Comparison of ENCODE assay signal across 27 mouse cellular contexts in the genomic region with DNA sequence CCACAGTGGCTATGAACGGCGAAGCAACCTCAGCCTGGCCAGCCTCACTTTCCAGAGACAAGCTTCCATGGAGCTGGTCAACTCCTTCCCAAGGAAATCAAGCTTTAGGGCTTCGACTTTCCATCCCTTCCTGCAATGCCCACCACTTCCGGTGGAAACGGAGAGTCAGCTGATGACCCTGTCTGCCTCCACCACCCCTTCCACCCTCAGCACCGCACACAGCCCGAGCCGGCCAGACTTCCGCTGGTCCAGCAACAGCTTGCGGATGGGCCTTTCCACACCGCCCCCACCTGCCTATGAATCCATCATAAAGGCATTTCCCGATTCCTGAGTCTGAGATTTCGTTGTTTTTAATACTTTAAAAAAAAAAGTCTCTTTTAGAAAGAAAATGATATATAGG. TPM values are rescaled to one million over a fixed set of nuclear protein-coding genes. Genes with fewer than 3 reads are reported as not detected.
A peak's percentile ranks its signal among the peaks of the same experiment; 100 is the strongest.
DNase-seq lines count a peak whose midpoint lies in the region; TF ChIP-seq lines count a peak whose summit lies in the region.
"Had no signal": no experiment of that assay in that cellular context is flagged by ENCODE, and none has a peak within 500 bp of the region (broad histone marks: within the 10 kb centered on the region; RNA-seq: fewer than 3 reads in every experiment).

No protein-coding gene starts in this region.

- H3K4me1 ChIP-seq in testis, adult 2 months (ENCODE audit: control insufficient read depth, insufficient read depth, low read length) = peaks cover 6% of the 10 kb centered on the region
- no peaks in the 10 kb centered on the region for H3K4me1 ChIP-seq in forebrain, embryonic 10.5 days
- H3K4me1 ChIP-seq: forebrain, embryonic 12.5 days; intestine, embryonic 15.5 days; liver, embryonic 15.5 days; lung, embryonic 15.5 days; midbrain, embryonic 10.5 days; midbrain, embryonic 15.5 days had no signal

- 93% methylated on average over 13 of the region's 13 CpGs for WGBS in forebrain, embryonic 10.5 days

- no peaks in the 10 kb centered on the region for H3K9me3 ChIP-seq in forebrain, embryonic 10.5 days
- H3K9me3 ChIP-seq: forebrain, embryonic 12.5 days; intestine, embryonic 15.5 days; liver, embryonic 15.5 days; lung, embryonic 15.5 days; midbrain, embryonic 10.5 days; midbrain, embryonic 15.5 days had no signal

- H3K36me3 ChIP-seq in testis, adult 2 months (ENCODE audit: control insufficient read depth, insufficient read depth, low read length) = no peaks in the 10 kb centered on the region
- no peaks in the 10 kb centered on the region for H3K36me3 ChIP-seq in forebrain, embryonic 10.5 days (replicated peaks)
- H3K36me3 ChIP-seq: forebrain, embryonic 12.5 days; intestine, embryonic 15.5 days; liver, embryonic 15.5 days; lung, embryonic 15.5 days; midbrain, embryonic 10.5 days; midbrain, embryonic 15.5 days had no signal

- no peak for TF ChIP-seq CTCF in testis, adult 2 months (IDR thresholded peaks at IDR 0.05; ENCODE audit: control insufficient read depth, insufficient read depth, insufficient replicate concordance, low read depth, low read length)

- no peaks in the 10 kb centered on the region for H3K27me3 ChIP-seq in testis, adult 2 months (ENCODE audit: control insufficient read depth, insufficient read depth, low read length)
- H3K27me3 ChIP-seq in forebrain, embryonic 10.5 days (ENCODE audit: poor library complexity, severe bottlenecking) = no peaks in the 10 kb centered on the region
- H3K27me3 ChIP-seq: forebrain, embryonic 12.5 days; intestine, embryonic 15.5 days; liver, embryonic 15.5 days; lung, embryonic 15.5 days; midbrain, embryonic 15.5 days had no signal

- H3K27ac ChIP-seq in testis, adult 2 months (ENCODE audit: control insufficient read depth, insufficient read depth, low read depth, low read length) = no peak overlapping the region
- no peak overlapping the region for H3K27ac ChIP-seq in forebrain, embryonic 10.5 days
- H3K27ac ChIP-seq: forebrain, embryonic 12.5 days; hindbrain, postnatal 0 days; intestine, embryonic 15.5 days; liver, embryonic 15.5 days; lung, embryonic 15.5 days; midbrain, embryonic 10.5 days; midbrain, embryonic 15.5 days had no signal

- DNase-seq in adrenal gland, postnatal 25 days = peak; percentile 18
- DNase-seq in adrenal gland, adult 18-20 months (ENCODE audit: low spot score in 2 of 2) = no peak
- DNase-seq in testis, postnatal 10 days (ENCODE audit: low spot score) = no peak
- DNase-seq in kidney, postnatal 25 days = peak; percentile 43 to 67
- no peak for DNase-seq in gastrocnemius, adult 18-20 months (ENCODE audit: low spot score)
- DNase-seq in forebrain, embryonic 10.5 days (ENCODE audit: extremely low spot score, low spot score) = no peak
- DNase-seq: cerebellum, adult 2 months; cerebellum, postnatal 14 days; forebrain, postnatal 0 days; gastrocnemius, postnatal 10 days; heart, postnatal 14 days; layer of hippocampus, adult 9-11 months; liver; spleen, adult 18-20 months had no signal

- TF ChIP-seq POLR2A in testis, adult 2 months (IDR thresholded peaks at IDR 0.05; ENCODE audit: control insufficient read depth, low read depth, low read length) = no peak

- H3K4me3 ChIP-seq in testis, adult 2 months (ENCODE audit: control insufficient read depth, low read depth, low read length) = peak overlapping the region; percentile 81
- H3K4me3 ChIP-seq in forebrain, embryonic 10.5 days = no peak overlapping the region
- H3K4me3 ChIP-seq: erythroblast, embryonic 14.5 days; forebrain, embryonic 12.5 days; intestine, embryonic 15.5 days; liver, embryonic 15.5 days; lung, embryonic 15.5 days; midbrain, embryonic 10.5 days; midbrain, embryonic 15.5 days had no signal

RNA-seq across cellular contexts. Expression of gene Myct1, which starts 10.8 kb away (rescaled TPM):
- total RNA-seq in adrenal gland, postnatal 25 days (2021) = 5.1 and 6.6 TPM in 2 replicates
- 1 to 10 TPM; 2.9 TPM for total RNA-seq in adrenal gland, adult 18-20 months (2021)
- 0.13 and 0.15 TPM in 2 replicates for polyA plus RNA-seq in testis, adult 2 months (2012; rRNA removed)
- 1 to 10 TPM; 1.5 to 4.0 TPM for total RNA-seq in gastrocnemius, adult 18-20 months (2021)
- 1.1 and 1.2 TPM in 2 replicates for polyA plus RNA-seq in forebrain, embryonic 10.5 days (2016; fragmentation: Nextera tagmentation; extraction: Ambion mirVana)

RNA-seq across cellular contexts. Expression of gene Vip, which starts 34.6 kb away (rescaled TPM):
- 0.27 TPM in 1 of 2 replicates, not detected in the other for total RNA-seq in adrenal gland, postnatal 25 days (2021)
- total RNA-seq in adrenal gland, adult 18-20 months (2021) = not detected
- not detected in 2 replicates for polyA plus RNA-seq in testis, adult 2 months (2012; rRNA removed)
- not detected for total RNA-seq in gastrocnemius, adult 18-20 months (2021)
- polyA plus RNA-seq in forebrain, embryonic 10.5 days (2016; fragmentation: Nextera tagmentation; extraction: Ambion mirVana) = not detected in 2 replicates
- total RNA-seq: heart, postnatal 14 days; megakaryocyte progenitor cell, adult 5-6 weeks; neutrophil, adult 5-6 weeks had no signal
- polyA plus RNA-seq: erythroblast, embryonic 14.5 days; forebrain, embryonic 12.5 days; heart, embryonic 14.5 days; limb, embryonic 11.5 days; midbrain, embryonic 10.5 days had no signal

RNA-seq across cellular contexts. Expression of gene Syne1, which starts 53.1 kb away (rescaled TPM):
- 17.1 and 21.7 TPM in 2 replicates for total RNA-seq in adrenal gland, postnatal 25 days (2021)
- total RNA-seq in adrenal gland, adult 18-20 months (2021) = 10 to 100 TPM; 17.9 to 23.0 TPM
- 2.4 and 3.0 TPM in 2 replicates for polyA plus RNA-seq in testis, adult 2 months (2012; rRNA removed)
- 10 to 100 TPM; 52.5 to 56.0 TPM for total RNA-seq in gastrocnemius, adult 18-20 months (2021)
- polyA plus RNA-seq in forebrain, embryonic 10.5 days (2016; fragmentation: Nextera tagmentation; extraction: Ambion mirVana) = 1.5 and 1.7 TPM in 2 replicates

Comparison
In these comparisons a context has a peak if more than half of its experiments do, and no peak if none do; other contexts are left out.
1. DNase-seq: peak in adrenal gland, postnatal 25 days (single experiment) and kidney, postnatal 25 days (2 of 2); none in adrenal gland, adult 18-20 months (0 of 2), testis, postnatal 10 days (single experiment), gastrocnemius, adult 18-20 months (single experiment) and forebrain, embryonic 10.5 days (single experiment).